Mouse (Mus musculus): ENCODE data around the gene Pdzd3. TPM values are rescaled to one million over a fixed set of nuclear protein-coding genes. Genes with fewer than 3 reads are reported as not detected.

The Pdzd3 gene
- total RNA-seq, 2 experiments from 2014 or later, result 0.53 to 0.73 TPM

- DNase-seq (ENCODE audit: low spot score in 2 of 2), result peak in 1 of 2 experiments; percentile 25
- intact Hi-C loops (cut with DNase I), result no loop called here
Observed at GRCm38 (mm10) chr9:44225993-44226392, 25.3 kb downstream of the Pdzd3 start.

GRCm38 (mm10) chr9:44213538-44213937, 37.7 kb downstream of the Pdzd3 start:
- intact Hi-C loops (cut with DNase I), result no loop called here
- DNase-seq (ENCODE audit: low spot score in 2 of 2), result no peak

GRCm38 (mm10) chr9:44212406-44212805, 38.9 kb downstream of the Pdzd3 start:
- intact Hi-C loops (cut with DNase I), result no loop called here
- no peak for DNase-seq (ENCODE audit: low spot score in 2 of 2)

- DNase-seq (ENCODE audit: low spot score in 2 of 2), result no peak
- intact Hi-C loops (cut with DNase I), result no loop called here
Observed at GRCm38 (mm10) chr9:44209416-44209815, 41.9 kb downstream of the Pdzd3 start.

GRCm38 (mm10) chr9:44207840-44208239, 43.4 kb downstream of the Pdzd3 start:
- intact Hi-C loops (cut with DNase I), result no loop called here
- DNase-seq (ENCODE audit: low spot score in 2 of 2), result no peak

GRCm38 (mm10) chr9:44200458-44200857, 50.8 kb downstream of the Pdzd3 start:
- intact Hi-C loops (cut with DNase I), result no loop called here

GRCm38 (mm10) chr9:44199580-44199979, 51.7 kb downstream of the Pdzd3 start:
- no peak for DNase-seq (ENCODE audit: low spot score in 2 of 2)
- intact Hi-C loops (cut with DNase I), result no loop called here

More at GRCm38 (mm10) chr9:44200458-44200857, 50.8 kb downstream of the Pdzd3 start:
- no peak for DNase-seq (ENCODE audit: low spot score in 2 of 2)

- intact Hi-C loops (cut with DNase I), result no loop called here
- DNase-seq (ENCODE audit: low spot score in 2 of 2), result no peak
Observed at GRCm38 (mm10) chr9:44199166-44199565, 52.1 kb downstream of the Pdzd3 start.

Other genes with a start within 250 kb of the Pdzd3 start
- gene Thy1, start 208.1 kb downstream of the Pdzd3 start, total RNA-seq (2021), result 100 to 1,000 TPM; 826 to 894 TPM
- 100 to 1,000 TPM in 1 of 2 experiments, 10 to 100 TPM in 1; 72.3 to 106 TPM for gene Usp2, start 184.4 kb downstream of the Pdzd3 start, total RNA-seq (2021)
- 1 to 10 TPM in 1 of 2 experiments, under 1 TPM in 1; 0.55 to 1.6 TPM for gene Mfrp, start 149.7 kb downstream of the Pdzd3 start, total RNA-seq (2021)
- gene C1qtnf5, start 144.2 kb downstream of the Pdzd3 start, total RNA-seq (2021), result 10 to 100 TPM; 23.1 to 26.1 TPM
- gene Gm49380, start 138.0 kb downstream of the Pdzd3 start, total RNA-seq (2021), result under 1 TPM; 0.14 to 0.27 TPM
- gene Rnf26, start 138.0 kb downstream of the Pdzd3 start, total RNA-seq (2021), result 10 to 100 TPM; 30.6 to 31.5 TPM
- 10 to 100 TPM; 13.2 to 14.8 TPM for gene Mcam, start 117.0 kb downstream of the Pdzd3 start, total RNA-seq (2021)
- gene Cbl, start 17.4 kb downstream of the Pdzd3 start, total RNA-seq (2021), result 10 to 100 TPM; 53.4 to 54.2 TPM
- 1 to 10 TPM; 1.3 to 2.0 TPM for gene Ccdc153, start 10.8 kb downstream of the Pdzd3 start, total RNA-seq (2021)
- gene Nlrx1, start 17.1 kb upstream of the Pdzd3 start, total RNA-seq (2021), result 10 to 100 TPM; 11.6 to 14.0 TPM
- gene Abcg4, start 37.1 kb upstream of the Pdzd3 start, total RNA-seq (2021), result 10 to 100 TPM; 60.5 to 61.6 TPM
- 10 to 100 TPM; 28.4 to 28.6 TPM for gene Hinfp, start 54.2 kb upstream of the Pdzd3 start, total RNA-seq (2021)
- gene C2cd2l, start 68.8 kb upstream of the Pdzd3 start, total RNA-seq (2021), result 100 to 1,000 TPM; 207 to 225 TPM
- gene Dpagt1, start 74.5 kb upstream of the Pdzd3 start, total RNA-seq (2021), result 10 to 100 TPM; 12.5 to 13.8 TPM
- gene H2afx, start 83.2 kb upstream of the Pdzd3 start, total RNA-seq (2021), result 10 to 100 TPM; 56.6 to 56.8 TPM
- 10 to 100 TPM; 14.8 to 22.0 TPM for gene Hmbs, start 92.8 kb upstream of the Pdzd3 start, total RNA-seq (2021)
- gene Vps11, start 110.2 kb upstream of the Pdzd3 start, total RNA-seq (2021), result 10 to 100 TPM; 47.3 to 47.4 TPM
- 100 to 1,000 TPM; 142 to 144 TPM for gene Hyou1, start 128.0 kb upstream of the Pdzd3 start, total RNA-seq (2021)
- 10 to 100 TPM; 27.3 to 29.1 TPM for gene Slc37a4, start 145.4 kb upstream of the Pdzd3 start, total RNA-seq (2021)
- 100 to 1,000 TPM; 615 to 632 TPM for gene Rps25, start 155.7 kb upstream of the Pdzd3 start, total RNA-seq (2021)
- 10 to 100 TPM; 67.6 to 68.8 TPM for gene Trappc4, start 156.1 kb upstream of the Pdzd3 start, total RNA-seq (2021)
- 10 to 100 TPM; 14.6 to 15.8 TPM for gene Ccdc84, start 167.1 kb upstream of the Pdzd3 start, total RNA-seq (2021)
- not detected for gene Foxr1, start 189.7 kb upstream of the Pdzd3 start, total RNA-seq (2021)
- not detected for gene Upk2, start 203.5 kb upstream of the Pdzd3 start, total RNA-seq (2021)
- gene Bcl9l, start 231.4 kb upstream of the Pdzd3 start, total RNA-seq (2021), result 10 to 100 TPM; 60.3 to 60.9 TPM

Data from left cerebral cortex, postnatal 25 days (tissue).